Mouse (Mus musculus) stomach, embryonic 14.5 days (tissue): Measurements from ENCODE around the gene Shoc2. TPM values are rescaled to one million over a fixed set of nuclear protein-coding genes. Genes with fewer than 3 reads are reported as not detected.

ENCODE experiments used
- ATAC-seq: fragments of 200-750 bp; cut with Nextera tagmentation; 2 replicates; pipeline ENCODE4 v1.8.0; 2017; ENCODE audit warnings: low read depth, moderate TSS enrichment; ENCODE audit not compliant: insufficient number of reproducible peaks, insufficient read depth, low FRiP score
- H3K27ac ChIP-seq: fragments of 300-500 bp; sonication (generic); 2 replicates; pipeline ENCODE4 v1.5.1; 2014; ENCODE audit warnings: mild to moderate bottlenecking, low read length, moderate library complexity, mixed read lengths
- H3K27me3 ChIP-seq: fragments of 300-500 bp; sonication (generic); 2 replicates; pipeline ENCODE4 v1.6.1; 2014; ENCODE audit warnings: low read length, control low read depth, mixed read lengths; ENCODE audit not compliant: control insufficient read depth, insufficient read depth
- H3K36me3 ChIP-seq: fragments of 300-500 bp; sonication (generic); 2 replicates; pipeline ENCODE4 v1.6.1; 2014; ENCODE audit warnings: mild to moderate bottlenecking, control low read depth, low read length, moderate library complexity, mixed read lengths; ENCODE audit not compliant: control insufficient read depth, insufficient read depth
- H3K4me1 ChIP-seq: fragments of 300-500 bp; sonication (generic); 2 replicates; pipeline ENCODE4 v1.6.1; 2014; ENCODE audit warnings: low read length, control low read depth, mixed read lengths; ENCODE audit not compliant: control insufficient read depth, insufficient read depth
- H3K4me2 ChIP-seq: fragments of 300-500 bp; sonication (generic); replicated peaks from 2 replicates; pipeline ENCODE4 v1.6.1; 2014; ENCODE audit warnings: low read depth, low read length, control low read depth
- H3K4me3 ChIP-seq: fragments of 300-500 bp; sonication (generic); 2 replicates; pipeline ENCODE4 v1.5.1; 2014; ENCODE audit warnings: low read depth, low read length, control low read depth
- H3K9ac ChIP-seq: fragments of 300-500 bp; sonication (generic); replicated peaks from 2 replicates; pipeline ENCODE4 v1.6.1; 2014; ENCODE audit warnings: low read depth, mild to moderate bottlenecking, control low read depth, low read length, moderate library complexity, mixed read lengths
- H3K9me3 ChIP-seq: fragments of 300-500 bp; sonication (generic); 2 replicates; pipeline ENCODE4 v1.6.1; 2016; ENCODE audit warnings: low read depth, low read length, control low read depth; ENCODE audit not compliant: control insufficient read depth
- WGBS: fragments of 180-500 bp; shearing (Covaris S2); extraction: QIAGEN DNeasy Blood & Tissue Kit; methylation state at CpG from one replicate; pipeline ENCODE4 v1.1.7; 2014; 5-methylcytosine and 5-hydroxymethylcytosine counted together
- polyA plus RNA-seq: library from polyadenylated mRNA; unstranded; fragments of >200 nt; fragmentation: Nextera tagmentation; extraction: Ambion mirVana; gene quantifications from 2 replicates; pipeline ENCODE4 v1.2.1, GENCODE M21; 2014

Gene Shoc2
- polyA plus RNA-seq, 1 experiment from 2014 or later, result 61.8 TPM

GRCm38 (mm10) chr19:53925338-53925751 lies 18.8 kb upstream of the Shoc2 start:
- WGBS, result 86% methylated on average over 2 of the region's 2 CpGs
- no peak for ATAC-seq
- H3K27me3 ChIP-seq, result no peaks in the 10 kb centered on the region
- H3K9me3 ChIP-seq, result no peaks in the 10 kb centered on the region
- H3K4me3 ChIP-seq, result no peak overlapping the region
- no peak overlapping the region for H3K9ac ChIP-seq
- no peak overlapping the region for H3K4me2 ChIP-seq
- H3K27ac ChIP-seq, result no peak overlapping the region
- no peaks in the 10 kb centered on the region for H3K4me1 ChIP-seq
- peaks cover 52% of the 10 kb centered on the region for H3K36me3 ChIP-seq

- 84% methylated on average over 1 of the region's 1 CpGs for WGBS
Observed at GRCm38 (mm10) chr19:53926705-53927104, 17.4 kb upstream of the Shoc2 start.

DNA sequence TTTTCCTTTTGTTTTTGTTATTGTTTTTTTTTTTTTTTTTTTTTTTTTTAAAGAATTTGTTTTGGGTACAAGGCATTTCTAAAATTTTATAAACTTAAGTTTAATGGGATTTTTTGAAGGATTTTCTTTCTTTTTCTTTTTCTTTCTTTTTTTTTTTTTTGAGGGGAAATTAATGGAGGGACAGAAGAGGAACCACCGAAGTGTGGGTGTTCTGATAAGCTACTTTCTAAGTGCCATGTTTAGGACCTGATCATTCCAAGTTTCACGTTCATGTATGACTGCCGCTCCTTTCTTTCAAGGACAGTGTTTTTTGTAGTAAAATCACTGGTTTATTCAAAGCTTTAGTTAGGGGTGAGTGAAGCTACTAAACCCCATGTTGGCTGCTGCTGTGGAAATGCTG lies 14.9 kb upstream of the Shoc2 start:
- peaks cover 52% of the 10 kb centered on the region for H3K36me3 ChIP-seq
- no peak overlapping the region for H3K9ac ChIP-seq
- no peak overlapping the region for H3K4me3 ChIP-seq
- H3K27ac ChIP-seq, result no peak overlapping the region
- H3K4me2 ChIP-seq, result no peak overlapping the region
- no peaks in the 10 kb centered on the region for H3K9me3 ChIP-seq
- no peaks in the 10 kb centered on the region for H3K4me1 ChIP-seq
- ATAC-seq, result no peak
- H3K27me3 ChIP-seq, result no peaks in the 10 kb centered on the region
- WGBS, result 82% methylated on average over 3 of the region's 3 CpGs

More at GRCm38 (mm10) chr19:53926705-53927104, 17.4 kb upstream of the Shoc2 start:
- Histone ChIP-seq H3K36me3 (peaks cover 53% of the 10 kb centered on the region), H3K9me3 (no peaks in the 10 kb centered on the region), H3K27me3 (no peaks in the 10 kb centered on the region), H3K4me1 (no peaks in the 10 kb centered on the region), H3K9ac (no peak overlapping the region), H3K27ac (no peak overlapping the region), H3K4me3 (no peak overlapping the region), H3K4me2 (no peak overlapping the region)
- no peak for ATAC-seq

DNA sequence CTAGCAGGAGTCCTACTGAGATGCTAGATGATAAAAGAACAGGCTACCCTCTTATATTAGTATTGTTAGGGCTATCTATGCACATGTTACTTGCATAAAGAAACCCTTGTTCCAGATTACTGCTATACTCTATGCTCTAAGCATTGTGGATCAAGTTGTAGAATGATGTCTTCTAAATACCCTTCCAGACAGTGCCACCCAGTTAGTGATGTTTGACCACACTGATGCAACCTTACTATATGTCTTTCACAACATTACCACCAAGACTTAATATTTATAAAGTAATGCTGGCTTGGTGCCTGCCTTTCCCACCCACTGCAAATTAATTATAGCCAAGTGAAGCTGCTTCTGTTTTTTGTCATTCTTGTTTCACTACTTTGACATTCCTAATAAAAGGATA lies 11.1 kb upstream of the Shoc2 start:
- Histone ChIP-seq H3K9ac (no peak overlapping the region), H3K4me2 (no peak overlapping the region), H3K4me1 (no peaks in the 10 kb centered on the region), H3K4me3 (no peak overlapping the region), H3K27ac (no peak overlapping the region), H3K9me3 (no peaks in the 10 kb centered on the region), H3K27me3 (no peaks in the 10 kb centered on the region), H3K36me3 (peaks cover 35% of the 10 kb centered on the region)
- ATAC-seq, result no peak

DNA sequence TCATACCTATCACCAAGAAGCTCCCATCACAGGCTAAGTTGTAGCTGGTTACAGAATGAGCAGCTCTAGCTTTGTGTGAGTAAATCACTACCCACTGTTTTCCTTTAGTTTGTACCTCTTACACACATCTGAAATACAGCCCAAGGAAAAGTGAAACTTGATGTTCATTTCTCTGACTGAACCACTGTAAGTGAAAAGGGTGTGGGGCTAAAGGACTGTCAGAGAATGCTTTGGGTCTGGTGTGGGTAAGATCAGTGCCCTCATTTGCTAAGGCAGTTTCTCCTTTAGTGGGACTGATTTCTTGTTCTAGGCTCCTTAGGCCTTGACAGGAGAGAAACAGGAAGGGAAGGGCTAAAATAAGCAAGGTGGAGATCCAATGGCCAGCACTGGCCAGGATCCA lies 10.1 kb upstream of the Shoc2 start:
- Histone ChIP-seq H3K9me3 (no peaks in the 10 kb centered on the region), H3K36me3 (peaks cover 31% of the 10 kb centered on the region), H3K4me2 (no peak overlapping the region), H3K27me3 (no peaks in the 10 kb centered on the region), H3K27ac (0 out of 2 replicates have a peak overlapping the region, but pooled peaks have one; percentile 15), H3K4me3 (no peak overlapping the region), H3K9ac (no peak overlapping the region), H3K4me1 (no peaks in the 10 kb centered on the region)
- no peak for ATAC-seq

- Histone ChIP-seq H3K27ac (no peak overlapping the region), H3K9me3 (no peaks in the 10 kb centered on the region), H3K4me2 (no peak overlapping the region), H3K9ac (no peak overlapping the region), H3K27me3 (no peaks in the 10 kb centered on the region), H3K4me1 (peaks cover 6% of the 10 kb centered on the region; the same call in 1 of the 2 replicates), H3K4me3 (no peak overlapping the region), H3K36me3 (peaks cover 2% of the 10 kb centered on the region; the same call in 1 of the 2 replicates)
- no peak for ATAC-seq
- 81% methylated on average over 4 of the region's 4 CpGs for WGBS
Observed at GRCm38 (mm10) chr19:53939467-53939866, 4.6 kb upstream of the Shoc2 start.

DNA sequence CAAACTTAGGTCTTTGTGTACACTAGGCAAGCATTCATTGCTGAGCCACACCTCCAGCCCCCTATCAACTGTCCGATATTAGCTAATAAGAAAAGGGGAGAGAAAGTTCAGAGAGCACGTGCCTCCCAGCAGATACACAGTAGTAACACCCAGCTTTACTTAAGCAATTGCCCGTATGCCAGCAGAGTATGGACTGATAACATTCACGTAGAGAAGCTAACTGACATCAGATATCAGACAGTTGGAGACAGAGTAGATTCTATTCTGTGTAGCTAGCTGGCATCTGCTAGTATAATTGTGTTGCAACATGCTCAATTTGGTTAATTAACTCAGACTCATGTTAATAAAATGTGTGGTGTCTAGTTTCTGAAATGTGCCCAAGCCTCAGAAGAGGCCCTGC lies 3.0 kb upstream of the Shoc2 start:
- Histone ChIP-seq H3K27ac (no peak overlapping the region), H3K4me2 (no peak overlapping the region), H3K9me3 (no peaks in the 10 kb centered on the region), H3K36me3 (peaks cover 2% of the 10 kb centered on the region; the same call in 1 of the 2 replicates), H3K4me1 (peaks cover 6% of the 10 kb centered on the region; the same call in 1 of the 2 replicates), H3K9ac (no peak overlapping the region), H3K4me3 (no peak overlapping the region), H3K27me3 (no peaks in the 10 kb centered on the region)
- 69% methylated on average over 4 of the region's 4 CpGs for WGBS
- ATAC-seq, result no peak

- 87% methylated on average over 2 of the region's 2 CpGs for WGBS
- Histone ChIP-seq H3K4me1 (peaks cover 8% of the 10 kb centered on the region; the same call in 1 of the 2 replicates), H3K9me3 (no peaks in the 10 kb centered on the region), H3K9ac (no peak overlapping the region), H3K4me3 (no peak overlapping the region), H3K4me2 (no peak overlapping the region), H3K27ac (no peak overlapping the region), H3K27me3 (no peaks in the 10 kb centered on the region), H3K36me3 (peaks cover 2% of the 10 kb centered on the region; the same call in 1 of the 2 replicates)
- ATAC-seq, result no peak
Observed at GRCm38 (mm10) chr19:53942342-53942741, 1.8 kb upstream of the Shoc2 start.

- Histone ChIP-seq H3K36me3 (no peaks in the 10 kb centered on the region; the same call in 1 of the 2 replicates), H3K27me3 (no peaks in the 10 kb centered on the region), H3K27ac (peak overlapping the region; percentile 98), H3K9ac (peak overlapping the region; percentile 93), H3K4me2 (peak overlapping the region; percentile 58; the same call in 1 of the 2 replicates), H3K4me3 (peak overlapping the region; percentile 79), H3K4me1 (peaks cover 12% of the 10 kb centered on the region; the same call in 1 of the 2 replicates), H3K9me3 (no peaks in the 10 kb centered on the region)
- ATAC-seq, result no peak; the same call in 1 of the 2 replicates
- WGBS, result under 1% methylated on average over 25 of the region's 47 CpGs
Observed at GRCm38 (mm10) chr19:53944786-53945169, 672 bp downstream of the Shoc2 start.
